Comparison of ENCODE assay signal across 12 mouse cellular contexts in genomic region chr8:127145135-127145534, GRCm38 (mm10).
DNase-seq lines count a peak whose midpoint lies in the region; ATAC-seq and TF ChIP-seq lines count a peak whose summit lies in the region.
"Had no signal": no experiment of that assay in that cellular context is flagged by ENCODE, and none has a peak within 500 bp of the region (broad histone marks: within the 10 kb centered on the region; RNA-seq: fewer than 3 reads in every experiment).

No protein-coding gene starts in this region.

- peaks cover 68% of the 10 kb centered on the region for H3K79me2 ChIP-seq in myocyte (ENCODE audit: control insufficient read depth, insufficient read depth)

- no peak overlapping the region for H3K9ac ChIP-seq in liver, embryonic 11.5 days (ENCODE audit: low read depth, low read length)
- H3K9ac ChIP-seq in liver, postnatal 0 days (replicated peaks), result no peak overlapping the region
- no peak overlapping the region for H3K9ac ChIP-seq in embryonic facial prominence, embryonic 14.5 days (ENCODE audit: low read depth, low read length)

- H3K4me1 ChIP-seq in liver, embryonic 11.5 days (replicated peaks; ENCODE audit: control insufficient read depth, insufficient read depth, low read length), result peaks cover 26% of the 10 kb centered on the region
- peaks cover 21% of the 10 kb centered on the region for H3K4me1 ChIP-seq in liver, postnatal 0 days (ENCODE audit: insufficient read depth)
- H3K4me1 ChIP-seq in embryonic facial prominence, embryonic 10.5 days, result peaks cover 44% of the 10 kb centered on the region
- H3K4me1 ChIP-seq in embryonic facial prominence, embryonic 14.5 days (ENCODE audit: control insufficient read depth, insufficient read depth, low read length), result peaks cover 18% of the 10 kb centered on the region

- H3K4me3 ChIP-seq in liver, embryonic 11.5 days (ENCODE audit: low read depth, low read length), result no peak overlapping the region
- no peak overlapping the region for H3K4me3 ChIP-seq in liver, postnatal 0 days (ENCODE audit: low read depth, low read length)
- no peak overlapping the region for H3K4me3 ChIP-seq in embryonic facial prominence, embryonic 10.5 days
- no peak overlapping the region for H3K4me3 ChIP-seq in embryonic facial prominence, embryonic 14.5 days (ENCODE audit: low read depth, low read length)
- H3K4me3 ChIP-seq in myocyte, result no peak overlapping the region

- ATAC-seq in liver, embryonic 11.5 days (replicated peaks; ENCODE audit: low FRiP score), result peak; percentile 58
- no peak for ATAC-seq in liver, postnatal 0 days
- peak; percentile 47; the same call in 1 of the 2 replicates for ATAC-seq in embryonic facial prominence, embryonic 14.5 days (ENCODE audit: low read depth)
- ATAC-seq: activated CD4-positive, CD25-positive, alpha-beta regulatory T cell, adult 4 months had no signal

- no peaks in the 10 kb centered on the region for H3K9me3 ChIP-seq in liver, embryonic 11.5 days (ENCODE audit: control insufficient read depth, low read length)
- H3K9me3 ChIP-seq in liver, postnatal 0 days (ENCODE audit: low read length), result no peaks in the 10 kb centered on the region
- H3K9me3 ChIP-seq in embryonic facial prominence, embryonic 10.5 days, result no peaks in the 10 kb centered on the region
- no peaks in the 10 kb centered on the region for H3K9me3 ChIP-seq in embryonic facial prominence, embryonic 14.5 days (ENCODE audit: control insufficient read depth, low read length)

- no peaks in the 10 kb centered on the region for H3K36me3 ChIP-seq in liver, embryonic 11.5 days (ENCODE audit: control insufficient read depth, insufficient read depth, low read length)
- no peaks in the 10 kb centered on the region for H3K36me3 ChIP-seq in liver, postnatal 0 days (replicated peaks; ENCODE audit: insufficient read depth, low read length)
- no peaks in the 10 kb centered on the region for H3K36me3 ChIP-seq in embryonic facial prominence, embryonic 10.5 days (replicated peaks)
- no peaks in the 10 kb centered on the region for H3K36me3 ChIP-seq in embryonic facial prominence, embryonic 14.5 days (ENCODE audit: control insufficient read depth, insufficient read depth, low read length)
- no peaks in the 10 kb centered on the region for H3K36me3 ChIP-seq in myocyte (ENCODE audit: control insufficient read depth, insufficient read depth)

- TF ChIP-seq EP300 in liver, postnatal 0 days (IDR thresholded peaks at IDR 0.05; ENCODE audit: low read depth), result no peak

- intact Hi-C loops in gastrocnemius, postnatal 36 days (cut with DNase I), result no loop called here

- H3K4me2 ChIP-seq in liver, embryonic 11.5 days, result no peak overlapping the region; the same call in 1 of the 2 replicates
- no peak overlapping the region for H3K4me2 ChIP-seq in liver, postnatal 0 days (ENCODE audit: low read depth, low read length)
- no peak overlapping the region for H3K4me2 ChIP-seq in embryonic facial prominence, embryonic 14.5 days (ENCODE audit: low read depth, low read length)
- H3K4me2 ChIP-seq in myocyte (ENCODE audit: low read depth), result peak overlapping the region; percentile 51

- no peak for TF ChIP-seq POLR2A in myocyte (IDR thresholded peaks at IDR 0.05; ENCODE audit: insufficient read length, low read depth)

- 21% methylated on average over 4 of the region's 4 CpGs for WGBS in liver, embryonic 11.5 days
- 33% methylated on average over 4 of the region's 4 CpGs for whole genome bisulfite sequencing in liver, postnatal 0 days (ENCODE audit: insufficient replicate concordance)
- WGBS in embryonic facial prominence, embryonic 10.5 days, result 42% methylated on average over 4 of the region's 4 CpGs
- 51% methylated on average over 4 of the region's 4 CpGs for WGBS in embryonic facial prominence, embryonic 14.5 days

- H3ac ChIP-seq in myocyte (ENCODE audit: control insufficient read depth, insufficient read length), result no peak overlapping the region

- DNase-seq in liver, embryonic 11.5 days (ENCODE audit: low spot score), result no peak
- DNase-seq in liver, postnatal 0 days, result no peak
- DNase-seq in embryonic facial prominence, embryonic 10.5 days (ENCODE audit: low spot score), result no peak
- DNase-seq in embryonic facial prominence, embryonic 14.5 days (ENCODE audit: low spot score), result peak; percentile 57
- DNase-seq in gastrocnemius, postnatal 36 days, result no peak
- DNase-seq in heart, postnatal 4 days, result no peak
- DNase-seq: adrenal gland, postnatal 36 days; kidney, postnatal 4 days; right cerebral cortex, adult 18-20 months; spleen, adult 18-20 months had no signal

- H3K27ac ChIP-seq in liver, embryonic 11.5 days (ENCODE audit: low read depth, low read length), result no peak overlapping the region
- H3K27ac ChIP-seq in liver, postnatal 0 days (ENCODE audit: low read depth), result no peak overlapping the region
- peak overlapping the region; percentile 21; the same call in 1 of the 2 replicates for H3K27ac ChIP-seq in embryonic facial prominence, embryonic 10.5 days (replicated peaks)
- no peak overlapping the region for H3K27ac ChIP-seq in embryonic facial prominence, embryonic 14.5 days (replicated peaks; ENCODE audit: low read depth, low read length)

- H3K27me3 ChIP-seq in liver, embryonic 11.5 days (replicated peaks; ENCODE audit: control insufficient read depth, insufficient read depth, low read length), result no peaks in the 10 kb centered on the region
- H3K27me3 ChIP-seq in liver, postnatal 0 days (ENCODE audit: insufficient read depth, low read length), result no peaks in the 10 kb centered on the region
- H3K27me3 ChIP-seq in embryonic facial prominence, embryonic 10.5 days (replicated peaks; ENCODE audit: low read depth, poor library complexity, severe bottlenecking), result no peaks in the 10 kb centered on the region
- no peaks in the 10 kb centered on the region for H3K27me3 ChIP-seq in embryonic facial prominence, embryonic 14.5 days (replicated peaks; ENCODE audit: control insufficient read depth, insufficient read depth, low read length)
- H3K27me3 ChIP-seq in myocyte (ENCODE audit: control insufficient read depth, insufficient read depth, insufficient read length), result no peaks in the 10 kb centered on the region

- TF ChIP-seq CTCF in liver, postnatal 0 days (IDR thresholded peaks at IDR 0.05; ENCODE audit: low read depth), result no peak

TF ChIP-seq in myocyte, 11 proteins besides CTCF, POLR2A, EP300 and RAD21:
- no peak for TF ChIP-seq USF1 (IDR thresholded peaks at IDR 0.05; ENCODE audit: low read depth)
- no peak for TF ChIP-seq MYOD1 (IDR thresholded peaks at IDR 0.05; ENCODE audit: control insufficient read depth in 1 of 3, insufficient read length in 2 of 3, low read depth in 2 of 3)
- TF ChIP-seq CEBPB (IDR thresholded peaks at IDR 0.05; ENCODE audit: insufficient read depth, poor library complexity, severe bottlenecking), result no peak
- TF ChIP-seq POLR2AphosphoS2 (IDR thresholded peaks at IDR 0.05; ENCODE audit: insufficient read length, low read depth), result no peak
- TF ChIP-seq E2F4 (IDR thresholded peaks at IDR 0.05; ENCODE audit: insufficient read depth), result no peak
- TF ChIP-seq TCF12 (IDR thresholded peaks at IDR 0.05; ENCODE audit: insufficient read depth, poor library complexity, severe bottlenecking), result no peak
- no peak for TF ChIP-seq SRF (IDR thresholded peaks at IDR 0.05; ENCODE audit: control insufficient read depth, insufficient read length, low read depth)
- no peak for TF ChIP-seq TCF3 (IDR thresholded peaks at IDR 0.05; ENCODE audit: insufficient read length, low read depth)
- no peak for TF ChIP-seq MAX (IDR thresholded peaks at IDR 0.05; ENCODE audit: low read depth)
- TF ChIP-seq REST (IDR thresholded peaks at IDR 0.05; ENCODE audit: insufficient read depth, insufficient read length), result no peak
